Mouse (Mus musculus) T-helper 1 cell (primary cell): ENCODE data around the gene B4galnt3.

ENCODE experiments used
- in situ Hi-C: fragments of 300-600 bp; cut with MboI, MseI; formaldehyde crosslinking; loops from one replicate; pipeline ENCODE4 v1.15.1; 2025; ENCODE audit warnings: high pct_unique_total_duplicates

The B4galnt3 gene

GRCm38 (mm10) chr6:120274887-120275286, 19.5 kb downstream of the B4galnt3 start:
- in situ Hi-C loops: no loop called here

- in situ Hi-C loops: no loop called here
Observed at GRCm38 (mm10) chr6:120274181-120274580, 20.2 kb downstream of the B4galnt3 start.

- in situ Hi-C loops: no loop called here
Observed at GRCm38 (mm10) chr6:120264151-120264550, 30.2 kb downstream of the B4galnt3 start.

DNA sequence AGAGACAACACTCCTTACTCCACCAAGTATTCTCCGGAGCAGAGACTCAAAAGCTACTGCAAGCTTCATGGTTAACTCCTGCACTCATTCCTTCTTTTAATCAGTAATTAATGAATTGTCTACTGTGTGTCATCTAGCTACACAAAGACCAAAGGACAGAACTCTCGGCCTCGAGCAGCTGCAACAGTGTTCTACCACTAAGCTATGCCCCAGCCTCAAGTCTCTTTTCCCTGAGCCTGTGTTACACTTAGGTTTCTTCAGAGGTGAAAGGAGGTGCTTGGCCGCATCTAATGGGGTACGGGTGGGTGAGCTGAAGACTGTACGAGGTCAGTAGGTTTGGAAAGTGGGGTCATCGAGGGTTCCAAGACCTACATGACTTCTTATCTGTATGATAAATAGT, 30.8 kb downstream of the B4galnt3 start:
- in situ Hi-C loops: no loop called here

DNA sequence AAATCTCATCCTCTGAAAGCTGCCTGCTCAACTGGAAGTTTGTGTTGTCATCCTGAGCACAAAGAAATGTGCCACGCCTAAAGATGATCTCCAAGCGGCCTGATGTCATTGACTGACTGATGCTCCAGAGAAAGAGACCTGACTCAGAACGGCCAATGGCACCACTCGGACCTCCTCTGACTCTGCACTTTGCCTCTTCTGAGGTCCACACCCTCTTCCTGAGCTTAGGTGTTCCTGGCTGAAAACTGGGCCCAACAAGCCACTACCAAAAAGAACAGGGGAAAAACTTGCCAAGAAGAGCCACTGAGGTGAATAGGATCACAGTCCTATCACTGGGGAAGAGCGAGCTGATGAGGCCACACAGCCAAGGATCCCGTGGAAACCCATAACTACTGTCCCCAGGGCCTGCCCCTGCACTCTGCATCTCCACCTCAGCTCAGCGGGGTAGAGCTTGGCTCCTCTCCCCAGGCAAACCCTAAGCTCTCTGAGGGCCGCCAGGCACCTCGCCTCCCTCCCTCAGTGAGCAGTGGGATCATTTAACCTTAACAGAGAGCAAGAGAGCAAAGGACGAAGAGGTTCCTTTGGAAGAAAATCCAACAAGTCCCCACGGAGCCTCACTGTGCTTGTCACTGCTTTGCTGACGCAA, 31.4 kb downstream of the B4galnt3 start:
- in situ Hi-C loops: no loop called here

DNA sequence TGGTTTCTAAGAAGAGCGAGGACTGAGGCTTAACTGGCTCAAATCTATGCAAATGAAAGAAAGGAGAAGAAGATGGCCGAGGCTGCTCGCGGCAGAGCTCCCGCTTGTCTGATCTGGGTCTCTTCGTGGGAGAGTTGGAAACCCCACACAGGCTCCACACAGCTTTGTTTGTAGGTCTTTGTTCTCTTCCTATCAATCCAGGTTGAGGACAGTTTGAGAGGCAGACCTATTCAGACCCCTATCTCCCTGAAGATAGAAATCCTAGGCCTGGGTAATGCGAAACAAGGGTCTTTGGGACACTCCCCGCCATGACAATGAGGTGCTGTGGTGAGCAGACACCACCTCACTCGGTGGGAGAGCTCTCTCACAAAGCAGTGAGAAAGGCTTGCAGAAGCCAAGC, 34.9 kb downstream of the B4galnt3 start:
- in situ Hi-C loops: no loop called here

- in situ Hi-C loops: no loop called here
Observed at GRCm38 (mm10) chr6:120256431-120256935, 37.9 kb downstream of the B4galnt3 start.

DNA sequence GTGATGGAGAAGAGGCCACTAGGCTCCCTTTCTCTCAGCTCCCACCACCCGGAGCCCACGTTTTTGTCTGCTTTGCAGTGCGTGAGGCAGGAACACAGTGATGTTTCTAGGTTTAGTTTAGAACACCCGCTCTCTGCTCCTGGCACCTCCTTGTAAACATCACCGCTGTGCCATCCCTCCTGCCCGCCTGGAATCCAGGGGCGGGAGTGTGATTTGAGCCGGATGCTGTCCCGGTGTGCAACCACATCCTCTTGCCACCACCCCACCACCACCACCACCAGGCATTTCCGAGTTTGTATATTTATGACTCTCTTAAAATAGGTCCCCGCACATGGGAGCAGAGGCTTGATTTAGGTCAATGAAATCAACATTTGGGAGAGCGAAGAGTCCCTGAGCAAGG, 38.7 kb downstream of the B4galnt3 start:
- in situ Hi-C loops: no loop called here

GRCm38 (mm10) chr6:120255144-120255543, 39.2 kb downstream of the B4galnt3 start:
- in situ Hi-C loops: no loop called here

GRCm38 (mm10) chr6:120254640-120255039, 39.7 kb downstream of the B4galnt3 start:
- in situ Hi-C loops: no loop called here

DNA sequence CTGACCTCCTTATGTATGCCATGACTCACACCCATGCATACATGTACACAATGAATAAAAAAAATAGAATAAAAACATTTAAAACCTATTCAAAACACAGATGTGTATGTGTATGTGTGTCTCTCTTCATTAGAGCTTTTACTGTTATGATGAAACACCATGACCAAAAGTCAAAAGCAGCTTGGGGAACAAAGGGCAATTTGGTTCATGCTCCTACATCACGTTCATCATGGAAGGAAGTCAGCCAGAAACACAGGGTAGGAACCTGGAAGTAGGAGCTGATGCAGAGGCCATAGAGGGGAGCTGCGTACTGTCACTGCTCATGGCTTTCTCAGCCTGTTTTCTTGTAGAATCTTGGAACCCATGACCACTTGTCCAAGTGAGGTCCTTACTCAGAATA, 41.6 kb downstream of the B4galnt3 start:
- in situ Hi-C loops: no loop called here

- in situ Hi-C loops: no loop called here
Observed at GRCm38 (mm10) chr6:120251010-120251409, 43.3 kb downstream of the B4galnt3 start.

GRCm38 (mm10) chr6:120249831-120250230, 44.5 kb downstream of the B4galnt3 start:
- in situ Hi-C loops: no loop called here

- in situ Hi-C loops: no loop called here
Observed at GRCm38 (mm10) chr6:120246676-120247075, 47.7 kb downstream of the B4galnt3 start.

DNA sequence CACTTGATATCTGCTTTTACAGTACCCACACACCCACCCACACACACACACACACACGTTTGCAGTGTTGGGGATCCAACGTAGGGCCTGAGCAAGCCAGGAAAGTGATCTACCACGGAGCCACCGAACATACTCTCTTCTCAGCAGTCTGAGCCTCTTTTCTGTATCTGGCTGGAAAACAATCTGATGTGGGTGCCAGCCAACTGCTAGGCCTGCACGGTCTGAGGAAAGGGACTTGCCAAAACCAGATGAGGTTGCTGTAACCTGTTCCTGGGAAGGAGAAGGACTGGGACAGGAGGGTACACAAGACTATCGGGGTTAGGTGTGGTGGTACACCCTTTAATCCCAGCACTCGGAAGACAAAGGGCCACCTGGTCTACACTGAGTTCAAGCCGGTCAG, 51.1 kb downstream of the B4galnt3 start:
- in situ Hi-C loops: no loop called here

- in situ Hi-C loops: no loop called here
Observed at GRCm38 (mm10) chr6:120242530-120242929, 51.8 kb downstream of the B4galnt3 start.

GRCm38 (mm10) chr6:120241453-120241852, 52.9 kb downstream of the B4galnt3 start:
- in situ Hi-C loops: no loop called here

DNA sequence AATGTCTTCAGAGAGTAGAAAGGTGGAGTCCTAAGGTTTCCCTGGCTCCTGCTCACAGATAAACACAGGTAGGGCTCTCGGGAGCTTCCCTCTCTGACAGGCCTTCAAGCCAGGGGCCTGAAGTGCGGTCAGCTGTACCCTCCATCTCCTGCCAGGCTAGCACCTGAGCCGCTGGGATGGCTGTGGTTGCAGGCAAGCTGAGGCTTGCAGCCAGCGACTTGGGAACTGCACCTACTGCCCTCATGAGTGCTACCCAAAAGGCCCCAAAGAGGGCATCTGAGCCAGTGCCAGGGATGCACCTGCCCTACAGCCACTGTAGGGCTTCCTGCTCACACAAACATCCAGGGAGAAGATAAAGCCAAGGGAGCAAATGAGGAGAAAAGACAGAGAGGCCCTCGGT, 53.9 kb downstream of the B4galnt3 start:
- in situ Hi-C loops: no loop called here

DNA sequence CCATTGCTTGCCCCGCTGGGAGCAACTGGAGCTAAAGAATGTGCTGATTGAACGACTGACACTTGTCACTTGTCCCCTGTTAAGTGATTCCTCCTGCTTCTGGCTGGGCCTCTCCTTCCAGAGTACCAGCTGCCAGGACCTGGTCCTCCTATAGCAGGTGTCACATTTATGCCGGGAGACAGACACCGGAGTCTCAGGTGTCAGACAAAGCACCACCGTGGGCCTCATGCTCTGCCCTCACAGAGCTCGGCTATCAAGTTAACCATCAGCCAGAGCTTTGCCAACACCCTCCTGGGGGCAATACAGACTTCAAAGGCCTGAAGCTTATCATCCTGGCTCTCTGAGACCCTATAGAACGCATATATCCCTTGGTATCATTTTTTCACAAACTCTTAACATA, 58.5 kb downstream of the B4galnt3 start:
- in situ Hi-C loops: no loop called here

DNA sequence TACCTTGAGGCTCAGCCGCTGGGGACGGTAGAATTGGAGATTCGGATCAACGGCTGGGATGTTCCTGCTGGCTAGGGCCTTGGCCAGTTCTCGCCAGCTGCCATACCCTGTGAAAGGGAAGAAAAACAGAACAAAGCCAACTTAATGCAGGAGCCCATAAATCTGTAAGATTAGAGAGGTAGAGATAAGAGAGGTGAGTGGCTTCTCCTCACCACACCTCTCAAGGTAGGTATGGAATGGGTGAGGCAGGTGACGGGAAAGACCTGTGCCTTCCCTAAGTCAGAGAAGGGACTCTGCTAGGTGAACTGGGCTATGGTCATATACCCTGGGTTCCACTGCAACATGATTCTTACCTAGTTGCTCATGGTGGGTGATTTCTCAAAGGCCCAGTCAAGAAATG, 61.5 kb downstream of the B4galnt3 start:
- in situ Hi-C loops: no loop called here

GRCm38 (mm10) chr6:120230441-120230840, 63.9 kb downstream of the B4galnt3 start:
- in situ Hi-C loops: no loop called here

- in situ Hi-C loops: no loop called here
Observed at GRCm38 (mm10) chr6:120229806-120230205, 64.6 kb downstream of the B4galnt3 start.

GRCm38 (mm10) chr6:120227068-120227467, 67.3 kb downstream of the B4galnt3 start:
- in situ Hi-C loops: no loop called here

DNA sequence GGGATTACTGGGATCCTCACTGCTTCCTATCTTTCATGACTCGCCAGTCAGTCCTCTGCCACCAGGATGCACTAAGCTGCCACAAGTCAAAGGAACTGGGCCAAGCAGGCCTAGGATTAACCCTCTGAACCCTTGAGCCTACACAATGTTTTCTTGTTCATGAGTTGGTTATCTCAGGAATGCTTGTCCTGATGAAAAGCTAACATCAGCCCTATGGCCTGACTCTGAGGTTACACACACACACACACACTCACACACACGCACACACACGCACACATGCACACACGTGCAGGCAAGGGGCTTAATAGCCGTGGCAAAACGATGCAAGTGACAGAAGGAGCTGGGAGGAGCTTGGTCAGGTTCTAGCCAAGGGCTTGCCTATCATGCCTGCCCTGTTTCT, 69.0 kb downstream of the B4galnt3 start:
- in situ Hi-C loops: no loop called here
